Comparison of ENCODE assay signal across 14 mouse cellular contexts in genomic region chr2:77265301-77265700, GRCm38 (mm10).
"Had no signal": no experiment of that assay in that cellular context is flagged by ENCODE, and none has a peak within 500 bp of the region (broad histone marks: within the 10 kb centered on the region; RNA-seq: fewer than 3 reads in every experiment).

No protein-coding gene starts in this region.

- H3K36me3 ChIP-seq: intestine, embryonic 15.5 days; limb, embryonic 12.5 days; limb, embryonic 15.5 days had no signal

- H3K27me3 ChIP-seq: intestine, embryonic 15.5 days; limb, embryonic 12.5 days; limb, embryonic 15.5 days had no signal

- ATAC-seq: intestine, embryonic 15.5 days; liver, postnatal 0 days had no signal

- H3K4me2 ChIP-seq: intestine, embryonic 15.5 days; limb, embryonic 12.5 days; limb, embryonic 15.5 days; liver, embryonic 11.5 days had no signal

- H3K4me3 ChIP-seq: intestine, embryonic 15.5 days; left cerebral cortex, adult 2 months; limb, embryonic 12.5 days; limb, embryonic 15.5 days had no signal

- DNase-seq: kidney, adult 18-20 months; kidney, adult 9 months; layer of hippocampus, postnatal 36 days; left cerebral cortex, postnatal 4 days; liver, postnatal 0 days; lung, postnatal 14 days; midbrain, embryonic 14.5 days; thymus, postnatal 36 days had no signal

- H3K9ac ChIP-seq: intestine, embryonic 15.5 days; limb, embryonic 12.5 days; limb, embryonic 15.5 days; liver, embryonic 14.5 days; liver, postnatal 0 days had no signal

- H3K27ac ChIP-seq: limb, embryonic 12.5 days; liver, embryonic 14.5 days had no signal

- H3K9me3 ChIP-seq: intestine, embryonic 15.5 days; limb, embryonic 12.5 days; limb, embryonic 15.5 days had no signal
